Mouse (Mus musculus) midbrain, embryonic 14.5 days (tissue): Measurements from ENCODE around the gene 1700093K21Rik. TPM values are rescaled to one million over a fixed set of nuclear protein-coding genes. Genes with fewer than 3 reads are reported as not detected.

Experiments
- microRNA-seq: library from miRNA; unstranded; fragments of <30 nt; microRNA quantifications from one replicate; pipeline ENCODE4, GENCODE M21; 2016
- polyA plus RNA-seq: library from polyadenylated mRNA; unstranded; fragments of >200 nt; fragmentation: Nextera tagmentation; extraction: Ambion mirVana; gene quantifications from 2 replicates; pipeline ENCODE4 v1.2.1, GENCODE M21; 2014

The 1700093K21Rik gene
- polyA plus RNA-seq, 1 experiment from 2014 or later: 0.28 TPM

Small RNAs within 50 kb of the gene (microRNA-seq; reads per million reads assigned to microRNA genes)
- not detected for gene Gm47279

Other genes starting within 250 kb of the 1700093K21Rik start
- gene Usp34, start 214.3 kb downstream of the 1700093K21Rik start, polyA plus RNA-seq: 57.8 and 59.8 TPM in 2 replicates
- 104 and 122 TPM in 2 replicates for gene Ahsa2, start 23.1 kb downstream of the 1700093K21Rik start, polyA plus RNA-seq
- 156 and 185 TPM in 2 replicates for gene 0610010F05Rik, start 112.5 kb upstream of the 1700093K21Rik start, polyA plus RNA-seq
- gene Pus10, start 144.5 kb upstream of the 1700093K21Rik start, polyA plus RNA-seq: 11.2 and 14.3 TPM in 2 replicates
- gene Pex13, start 144.8 kb upstream of the 1700093K21Rik start, polyA plus RNA-seq: 40.1 and 46.2 TPM in 2 replicates
- gene Rel, start 249.8 kb upstream of the 1700093K21Rik start, polyA plus RNA-seq: 0.28 and 0.30 TPM in 2 replicates